Mouse (Mus musculus): ENCODE data around the gene Tmem119. TPM values are rescaled to one million over a fixed set of nuclear protein-coding genes. Genes with fewer than 3 reads are reported as not detected.

The Tmem119 gene
- polyA plus RNA-seq, 2 experiments = 86.0 to 107 TPM

DNA sequence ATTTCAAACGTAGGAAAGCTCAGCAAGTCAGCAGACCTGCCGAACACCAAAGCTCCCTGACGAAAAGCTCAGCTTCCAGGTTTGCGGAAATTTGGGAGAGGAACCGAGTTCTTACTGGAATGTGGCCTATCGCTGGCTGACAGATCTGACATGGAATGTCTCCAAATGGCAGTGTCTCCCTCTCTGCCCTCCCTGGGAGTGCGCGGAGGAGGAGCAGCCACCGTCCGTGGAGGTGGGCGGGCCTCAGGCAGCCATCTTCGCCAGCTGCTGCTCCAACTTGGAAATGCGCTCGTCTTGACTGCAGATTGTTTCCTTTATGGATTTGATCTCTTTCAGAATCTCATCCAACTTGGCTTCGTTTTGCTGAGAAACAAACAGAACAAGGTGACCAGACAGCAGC lies 43.8 kb upstream of the Tmem119 start:
- DNase-seq (ENCODE audit: low spot score) (peak; percentile 23), ATAC-seq (ENCODE audit: low FRiP score, low read depth) (no peak)
- peaks cover 55% of the 10 kb centered on the region for H3K36me3 ChIP-seq (ENCODE audit: control insufficient read depth, insufficient read depth, low read length)
- no peak overlapping the region for H3K4me2 ChIP-seq (replicated peaks; ENCODE audit: low read depth, low read length, severe bottlenecking)
- no peaks in the 10 kb centered on the region for H3K9me3 ChIP-seq (ENCODE audit: control insufficient read depth, low read length)
- whole genome bisulfite sequencing = 71% methylated on average over 15 of the region's 15 CpGs
- H3K4me3 ChIP-seq (replicated peaks; ENCODE audit: low read length) = no peak overlapping the region
- H3K9ac ChIP-seq (ENCODE audit: low read depth, low read length, severe bottlenecking) = 0 out of 2 replicates have a peak overlapping the region, but pooled peaks have one; percentile 16
- no peaks in the 10 kb centered on the region for H3K4me1 ChIP-seq (ENCODE audit: control insufficient read depth, insufficient read depth, low read length)
- no peaks in the 10 kb centered on the region for H3K27me3 ChIP-seq (ENCODE audit: control insufficient read depth, insufficient read depth, low read length)
- TF ChIP-seq POLR2A (IDR thresholded peaks at IDR 0.05; ENCODE audit: borderline replicate concordance, extremely low read depth, insufficient read depth, insufficient read length) = no peak
- 0 out of 2 replicates have a peak overlapping the region, but pooled peaks have one; percentile 43 for H3K27ac ChIP-seq (replicated peaks; ENCODE audit: low read depth, low read length)

DNA sequence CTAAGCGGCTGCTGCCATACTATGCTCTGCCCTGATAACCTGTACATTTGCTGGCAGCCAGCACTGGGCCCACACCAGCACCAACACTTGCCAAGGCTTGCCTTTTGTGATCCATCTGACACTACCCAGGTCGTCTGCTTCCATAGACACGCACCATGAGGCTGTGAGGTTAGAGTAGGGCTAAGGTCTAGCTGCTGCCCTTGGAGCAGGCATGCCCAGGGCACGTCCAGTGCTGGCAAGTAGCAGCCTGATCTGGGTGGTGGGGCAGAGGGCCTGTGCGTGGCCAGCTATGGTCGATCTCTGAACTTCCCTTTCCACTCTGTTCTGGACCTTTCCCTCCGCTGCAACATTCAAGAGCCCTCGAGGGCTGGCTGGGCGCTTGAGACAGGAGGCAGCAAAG lies 42.6 kb upstream of the Tmem119 start:
- H3K4me1 ChIP-seq (ENCODE audit: control insufficient read depth, insufficient read depth, low read length) = no peaks in the 10 kb centered on the region
- no peak overlapping the region for H3K4me3 ChIP-seq (replicated peaks; ENCODE audit: low read length)
- H3K36me3 ChIP-seq (ENCODE audit: control insufficient read depth, insufficient read depth, low read length) = peaks cover 48% of the 10 kb centered on the region
- H3K27ac ChIP-seq (replicated peaks; ENCODE audit: low read depth, low read length) = no peak overlapping the region
- H3K4me2 ChIP-seq (replicated peaks; ENCODE audit: low read depth, low read length, severe bottlenecking) = no peak overlapping the region
- DNase-seq (ENCODE audit: low spot score) = no peak
- H3K9ac ChIP-seq (ENCODE audit: low read depth, low read length, severe bottlenecking) = no peak overlapping the region
- 83% methylated on average over 9 of the region's 9 CpGs for WGBS
- no peaks in the 10 kb centered on the region for H3K9me3 ChIP-seq (ENCODE audit: control insufficient read depth, low read length)
- no peak for TF ChIP-seq POLR2A (IDR thresholded peaks at IDR 0.05; ENCODE audit: borderline replicate concordance, extremely low read depth, insufficient read depth, insufficient read length)
- no peak for ATAC-seq (ENCODE audit: low FRiP score, low read depth)
- no peaks in the 10 kb centered on the region for H3K27me3 ChIP-seq (ENCODE audit: control insufficient read depth, insufficient read depth, low read length)

DNA sequence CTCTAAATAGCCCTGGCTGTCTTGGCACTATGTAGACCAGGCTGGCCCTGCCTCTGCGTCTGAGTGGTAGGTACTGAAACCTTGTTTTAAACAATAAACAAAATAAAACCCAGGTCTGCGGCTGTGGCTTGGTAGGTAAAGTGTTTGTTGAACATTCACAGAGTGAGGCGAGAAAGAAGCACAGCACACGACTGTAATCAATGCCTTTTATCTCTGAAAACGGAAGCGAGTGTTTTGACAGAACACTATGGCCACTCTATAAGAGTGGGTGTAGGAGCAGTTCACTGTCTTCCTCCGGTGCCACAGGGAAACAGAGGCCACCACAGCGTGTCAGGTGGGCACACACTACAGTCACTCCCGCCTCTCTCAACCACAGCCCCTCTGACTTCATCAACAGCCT lies 41.9 kb upstream of the Tmem119 start:
- Histone ChIP-seq H3K27me3 (ENCODE audit: control insufficient read depth, insufficient read depth, low read length) (no peaks in the 10 kb centered on the region), H3K4me2 (replicated peaks; ENCODE audit: low read depth, low read length, severe bottlenecking) (no peak overlapping the region), H3K9ac (ENCODE audit: low read depth, low read length, severe bottlenecking) (no peak overlapping the region), H3K9me3 (ENCODE audit: control insufficient read depth, low read length) (no peaks in the 10 kb centered on the region), H3K36me3 (ENCODE audit: control insufficient read depth, insufficient read depth, low read length) (peaks cover 43% of the 10 kb centered on the region), H3K27ac (replicated peaks; ENCODE audit: low read depth, low read length) (no peak overlapping the region), H3K4me3 (replicated peaks; ENCODE audit: low read length) (no peak overlapping the region), H3K4me1 (ENCODE audit: control insufficient read depth, insufficient read depth, low read length) (no peaks in the 10 kb centered on the region)
- no peak for ATAC-seq (ENCODE audit: low FRiP score, low read depth)
- no peak for TF ChIP-seq POLR2A (IDR thresholded peaks at IDR 0.05; ENCODE audit: borderline replicate concordance, extremely low read depth, insufficient read depth, insufficient read length)
- no peak for DNase-seq (ENCODE audit: low spot score)
- WGBS = 92% methylated on average over 9 of the region's 9 CpGs

DNA sequence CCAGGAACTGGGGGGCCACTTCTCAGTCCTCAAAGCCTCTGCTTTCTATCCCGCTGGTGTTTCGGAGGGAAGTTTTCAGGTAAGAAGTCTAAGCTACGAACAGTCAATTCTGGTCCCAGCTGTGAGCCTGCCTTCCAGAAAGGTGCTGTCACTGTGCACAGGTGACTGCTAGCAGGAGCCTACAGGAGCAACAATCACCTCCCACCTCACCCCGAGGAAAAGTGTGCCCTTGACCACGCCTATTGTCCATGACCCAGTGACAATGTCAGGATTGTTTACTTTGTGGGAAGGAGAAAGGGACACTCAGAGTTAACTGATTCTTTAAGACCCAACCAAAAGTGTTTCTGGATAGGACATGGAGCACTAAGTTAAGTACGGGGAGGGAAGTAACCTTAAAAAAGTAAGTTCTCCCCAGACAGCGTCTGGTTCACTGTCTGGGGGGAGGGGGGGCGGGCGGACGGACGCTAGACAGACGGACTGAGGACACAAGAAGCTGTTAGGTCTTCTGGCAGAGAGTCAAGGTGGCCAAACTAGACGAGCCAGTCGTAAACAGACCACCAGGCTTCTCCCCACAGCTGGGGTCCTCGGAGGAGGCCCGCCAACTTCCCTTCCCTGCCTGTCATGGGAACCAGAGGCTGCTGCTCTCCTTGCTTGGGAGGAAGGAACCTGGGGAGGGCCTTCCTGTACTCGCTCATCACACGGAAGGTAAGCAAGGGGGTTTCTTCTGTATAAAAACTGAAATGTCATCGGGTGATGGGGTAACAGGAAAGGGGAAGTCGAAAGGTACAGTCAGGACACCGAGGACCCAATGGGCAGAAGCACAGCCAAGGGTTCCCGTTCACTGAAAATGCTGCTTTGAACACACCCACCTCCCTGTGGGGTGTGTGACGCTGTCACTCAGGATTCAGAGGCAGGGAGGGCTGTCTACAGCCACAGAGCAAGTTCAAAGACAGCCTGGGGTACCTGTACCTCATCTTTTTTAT lies 41.2 kb upstream of the Tmem119 start:
- no peak for TF ChIP-seq POLR2A (IDR thresholded peaks at IDR 0.05; ENCODE audit: borderline replicate concordance, extremely low read depth, insufficient read depth, insufficient read length)
- Histone ChIP-seq H3K36me3 (ENCODE audit: control insufficient read depth, insufficient read depth, low read length) (peaks cover 35% of the 10 kb centered on the region), H3K27me3 (ENCODE audit: control insufficient read depth, insufficient read depth, low read length) (no peaks in the 10 kb centered on the region), H3K9me3 (ENCODE audit: control insufficient read depth, low read length) (no peaks in the 10 kb centered on the region), H3K4me3 (replicated peaks; ENCODE audit: low read length) (no peak overlapping the region), H3K9ac (ENCODE audit: low read depth, low read length, severe bottlenecking) (no peak overlapping the region), H3K4me1 (ENCODE audit: control insufficient read depth, insufficient read depth, low read length) (no peaks in the 10 kb centered on the region), H3K4me2 (replicated peaks; ENCODE audit: low read depth, low read length, severe bottlenecking) (no peak overlapping the region), H3K27ac (replicated peaks; ENCODE audit: low read depth, low read length) (no peak overlapping the region)
- ATAC-seq (ENCODE audit: low FRiP score, low read depth) (no peak), DNase-seq (ENCODE audit: low spot score) (no peak)
- 70% methylated on average over 23 of the region's 23 CpGs for WGBS

DNA sequence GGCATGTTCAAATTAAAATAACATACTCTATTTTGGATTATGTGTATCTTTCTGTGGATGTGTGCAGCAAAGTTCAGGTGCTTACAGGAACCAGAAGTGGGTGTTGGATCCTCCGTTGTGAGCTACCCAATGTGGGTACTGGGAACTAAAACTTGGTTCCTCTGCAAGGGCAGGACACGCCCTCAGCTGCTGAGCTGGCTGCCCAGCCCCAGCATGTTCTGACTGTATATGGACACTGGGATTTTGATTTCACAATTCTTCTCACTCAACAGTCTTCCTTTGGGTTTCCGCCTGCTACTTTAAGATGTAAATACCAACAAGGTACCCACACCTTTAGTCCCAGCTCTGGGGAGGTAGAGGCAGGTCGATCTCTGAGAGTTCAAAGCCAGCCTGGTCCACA lies 40.1 kb upstream of the Tmem119 start:
- TF ChIP-seq POLR2A (IDR thresholded peaks at IDR 0.05; ENCODE audit: borderline replicate concordance, extremely low read depth, insufficient read depth, insufficient read length) = no peak
- Histone ChIP-seq H3K4me2 (replicated peaks; ENCODE audit: low read depth, low read length, severe bottlenecking) (no peak overlapping the region), H3K4me1 (ENCODE audit: control insufficient read depth, insufficient read depth, low read length) (no peaks in the 10 kb centered on the region), H3K27me3 (ENCODE audit: control insufficient read depth, insufficient read depth, low read length) (no peaks in the 10 kb centered on the region), H3K9me3 (ENCODE audit: control insufficient read depth, low read length) (no peaks in the 10 kb centered on the region), H3K9ac (ENCODE audit: low read depth, low read length, severe bottlenecking) (no peak overlapping the region), H3K27ac (replicated peaks; ENCODE audit: low read depth, low read length) (no peak overlapping the region), H3K4me3 (replicated peaks; ENCODE audit: low read length) (no peak overlapping the region), H3K36me3 (ENCODE audit: control insufficient read depth, insufficient read depth, low read length) (peaks cover 25% of the 10 kb centered on the region)
- no peak for ATAC-seq (ENCODE audit: low FRiP score, low read depth)
- 90% methylated on average over 4 of the region's 4 CpGs for WGBS
- DNase-seq (ENCODE audit: low spot score) = no peak

All from limb, embryonic 14.5 days (tissue).